Mouse (Mus musculus) myocyte (in vitro differentiated cells): ENCODE measurements around the gene Sult1d1.

Experiments used
- CEBPB ChIP-seq: IDR thresholded peaks from 2 replicates; pipeline ENCODE4 v1.6.1; 2011; ENCODE audit warnings: mild to moderate bottlenecking, moderate library complexity; ENCODE audit not compliant: poor library complexity, insufficient read depth, severe bottlenecking
- E2F4 ChIP-seq: IDR thresholded peaks from one replicate; pipeline ENCODE4 v1.6.1; 2011; ENCODE audit warnings: mild to moderate bottlenecking, control low read depth, moderate library complexity; ENCODE audit not compliant: insufficient read depth
- MAX ChIP-seq: IDR thresholded peaks from one replicate; pipeline ENCODE4 v1.6.1; 2011; ENCODE audit warnings: low read depth, mild to moderate bottlenecking, control low read depth
- MYOD1 ChIP-seq, 3 experiments: IDR thresholded peaks; one replicate each; pipeline ENCODE4 v1.6.1; 2011; ENCODE audit warnings: control low read depth in 2 of 3, low read depth in 2 of 3, mild to moderate bottlenecking in 2 of 3, moderate library complexity in 1 of 3; ENCODE audit not compliant: insufficient read length in 2 of 3, control insufficient read depth in 1 of 3
- POLR2A ChIP-seq: IDR thresholded peaks from one replicate; pipeline ENCODE4 v1.6.1; 2011; ENCODE audit warnings: low read depth, mild to moderate bottlenecking, control low read depth, moderate library complexity; ENCODE audit not compliant: insufficient read length
- POLR2AphosphoS2 ChIP-seq: IDR thresholded peaks from one replicate; pipeline ENCODE4 v1.6.1; 2011; ENCODE audit warnings: low read depth, control low read depth; ENCODE audit not compliant: insufficient read length
- SRF ChIP-seq: IDR thresholded peaks from one replicate; pipeline ENCODE4 v1.6.1; 2011; ENCODE audit warnings: low read depth; ENCODE audit not compliant: control insufficient read depth, insufficient read length
- TCF12 ChIP-seq: IDR thresholded peaks from one replicate; pipeline ENCODE4 v1.6.1; 2011; ENCODE audit warnings: mild to moderate bottlenecking, control low read depth; ENCODE audit not compliant: poor library complexity, insufficient read depth, severe bottlenecking
- TCF3 ChIP-seq: IDR thresholded peaks from one replicate; pipeline ENCODE4 v1.6.1; 2011; ENCODE audit warnings: low read depth, control low read depth; ENCODE audit not compliant: insufficient read length

GRCm38 (mm10) chr5:87567306-87567705 lies 1.5 kb downstream of the Sult1d1 start:
- TF ChIP-seq POLR2A (no peak), E2F4 (no peak), POLR2AphosphoS2 (no peak), MYOD1 (IDR thresholded peaks at IDR 0.05; ENCODE audit: control insufficient read depth in 1 of 3, insufficient read length in 2 of 3, low read depth in 2 of 3) (no peak), CEBPB (no peak), MAX (no peak), TCF12 (no peak), SRF (no peak), TCF3 (no peak)
